Mouse (Mus musculus): ENCODE measurements around the gene Ccdc39.

GRCm38 (mm10) chr3:33850856-33851255, 6.7 kb upstream of the Ccdc39 start:
- no peak for TF ChIP-seq CTCF (IDR thresholded peaks at IDR 0.05; ENCODE audit: low read depth, low read length)
- no peak for TF ChIP-seq POLR2A (IDR thresholded peaks at IDR 0.05; ENCODE audit: insufficient read depth, low read length)
- no peak for TF ChIP-seq EP300 (IDR thresholded peaks at IDR 0.05; ENCODE audit: insufficient read depth, low read depth, low read length)
